Mouse (Mus musculus) ovary, postnatal 10 days (tissue): ENCODE results near the gene Jup.

ENCODE experiments used
- DNase-seq: peaks from one replicate; pipeline ENCODE4 v3.0.0; 2022; ENCODE audit warnings: low spot score

Gene Jup

GRCm38 (mm10) chr11:100397600-100398389 lies at the start of gene Jup:
Jup (minus strand) TSS chr11:100397763.
- DNase-seq: peak; percentile 95

DNA sequence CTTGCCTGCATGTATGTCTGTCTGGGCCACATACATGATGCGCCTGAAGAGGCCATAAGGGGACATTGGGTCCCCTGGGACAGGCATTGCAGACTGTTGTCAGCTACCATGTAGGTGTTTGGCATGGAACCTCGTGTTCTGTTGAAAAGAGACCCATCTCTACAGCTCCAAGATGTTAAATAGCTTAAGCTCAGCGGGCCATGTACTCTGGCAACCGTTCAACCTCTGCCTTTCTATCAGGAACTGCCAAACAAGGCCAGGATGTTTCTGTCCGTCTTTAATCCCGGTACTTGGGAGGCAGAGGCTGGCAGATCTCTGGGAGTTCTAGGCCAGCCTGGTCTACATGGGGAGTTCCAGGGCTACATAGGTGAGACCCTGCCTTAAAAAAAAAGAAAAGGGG lies 45.1 kb upstream of the Jup start:
- DNase-seq: no peak

DNA sequence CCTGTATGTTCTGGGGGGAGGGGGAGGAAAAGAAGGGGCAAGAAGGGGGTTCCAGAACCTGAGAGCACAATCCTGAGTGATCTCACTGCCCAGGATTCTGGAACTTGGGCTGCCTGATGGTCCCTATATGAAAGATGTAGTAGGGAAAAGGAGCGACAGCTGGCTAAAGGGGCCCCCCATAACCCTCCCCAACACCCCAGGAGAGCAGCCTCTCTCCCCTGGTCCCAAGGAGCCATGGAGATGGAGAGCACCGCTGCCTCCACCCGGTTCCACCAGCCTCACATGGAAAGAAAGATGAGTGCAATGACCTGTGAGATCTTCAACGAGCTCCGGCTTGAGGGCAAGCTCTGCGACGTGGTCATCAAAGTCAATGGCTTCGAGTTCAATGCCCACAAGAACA lies 44.2 kb upstream of the Jup start, which contains the start of the genes Nt5c3b and Klhl10:
Gene Nt5c3b (minus strand): TSS at position 12 of the 400 bp plus-strand sequence.
Gene Klhl10 (plus strand): TSS at position 121 of the 400 bp plus-strand sequence.
- DNase-seq: no peak

- DNase-seq: peak; percentile 70
Measured at GRCm38 (mm10) chr11:100440691-100441522, 43.3 kb upstream of the Jup start.

DNA sequence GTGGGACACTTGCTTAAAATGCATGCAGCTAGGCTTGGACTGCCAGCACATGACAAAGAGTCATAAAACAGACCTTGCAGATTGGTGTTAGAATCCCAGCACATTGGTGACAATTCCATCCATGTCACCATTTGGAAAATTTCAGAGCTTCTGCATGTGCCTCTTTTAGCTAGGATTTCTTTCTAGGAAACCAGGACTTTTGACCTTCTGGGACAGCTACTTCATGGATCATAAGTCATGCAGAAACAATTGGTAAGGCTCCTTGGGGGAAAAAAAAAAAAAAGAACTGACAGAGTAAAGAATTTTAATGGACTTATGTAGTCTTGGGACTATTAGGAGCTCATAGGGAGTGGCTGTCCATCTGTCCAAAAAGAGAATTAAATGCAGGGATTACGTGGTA lies 40.3 kb upstream of the Jup start:
- DNase-seq: no peak

GRCm38 (mm10) chr11:100435678-100436246 lies 38.2 kb upstream of the Jup start:
- DNase-seq: no peak

GRCm38 (mm10) chr11:100432002-100432401 lies 34.4 kb upstream of the Jup start:
- DNase-seq: no peak

- no peak for DNase-seq
Measured at GRCm38 (mm10) chr11:100430052-100430451, 32.5 kb upstream of the Jup start.

- DNase-seq: no peak
Measured at GRCm38 (mm10) chr11:100428612-100429199, 31.1 kb upstream of the Jup start.

- no peak for DNase-seq
Measured at GRCm38 (mm10) chr11:100426820-100427219, 29.3 kb upstream of the Jup start.

DNA sequence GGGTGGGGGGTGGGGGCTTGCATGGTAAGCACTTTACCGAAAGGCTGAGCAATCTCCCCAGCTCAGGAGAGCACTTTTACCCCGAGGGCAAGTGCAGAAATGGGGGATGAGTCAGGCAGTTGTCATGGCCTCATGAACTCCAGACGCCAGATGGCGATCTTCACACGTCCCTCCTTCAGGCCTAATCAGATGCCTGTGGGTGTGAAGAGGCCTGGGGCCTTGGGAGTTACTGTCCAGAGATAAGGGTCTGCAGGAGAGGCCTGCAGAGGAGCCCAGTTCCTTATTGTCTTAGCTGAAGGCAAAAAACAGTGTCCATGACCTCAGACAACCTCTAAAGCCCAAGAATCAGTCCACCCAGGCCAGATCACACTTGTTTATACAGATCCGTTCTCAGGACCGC lies 28.3 kb upstream of the Jup start:
- peak; percentile 52 for DNase-seq

- DNase-seq: no peak
Measured at GRCm38 (mm10) chr11:100423836-100424235, 26.3 kb upstream of the Jup start.

DNA sequence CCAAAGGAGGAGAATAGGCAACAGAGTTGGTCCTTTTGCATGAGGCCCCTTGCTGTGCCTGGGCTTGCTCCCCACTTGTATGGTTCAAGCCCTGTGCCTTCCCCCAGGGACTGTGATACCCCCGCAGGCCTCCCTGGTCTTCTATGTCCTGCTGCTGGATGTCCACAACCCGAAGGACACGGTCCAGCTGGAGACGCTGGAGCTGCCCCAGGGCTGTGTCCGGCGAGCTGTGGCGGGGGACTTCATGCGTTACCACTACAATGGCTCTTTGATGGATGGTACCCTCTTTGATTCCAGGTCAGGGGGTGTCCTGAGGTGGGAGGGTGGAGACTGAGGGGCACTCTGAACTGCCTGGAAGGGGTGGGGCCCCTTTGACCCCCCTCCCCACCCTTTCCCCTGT lies 24.0 kb upstream of the Jup start:
- no peak for DNase-seq

DNA sequence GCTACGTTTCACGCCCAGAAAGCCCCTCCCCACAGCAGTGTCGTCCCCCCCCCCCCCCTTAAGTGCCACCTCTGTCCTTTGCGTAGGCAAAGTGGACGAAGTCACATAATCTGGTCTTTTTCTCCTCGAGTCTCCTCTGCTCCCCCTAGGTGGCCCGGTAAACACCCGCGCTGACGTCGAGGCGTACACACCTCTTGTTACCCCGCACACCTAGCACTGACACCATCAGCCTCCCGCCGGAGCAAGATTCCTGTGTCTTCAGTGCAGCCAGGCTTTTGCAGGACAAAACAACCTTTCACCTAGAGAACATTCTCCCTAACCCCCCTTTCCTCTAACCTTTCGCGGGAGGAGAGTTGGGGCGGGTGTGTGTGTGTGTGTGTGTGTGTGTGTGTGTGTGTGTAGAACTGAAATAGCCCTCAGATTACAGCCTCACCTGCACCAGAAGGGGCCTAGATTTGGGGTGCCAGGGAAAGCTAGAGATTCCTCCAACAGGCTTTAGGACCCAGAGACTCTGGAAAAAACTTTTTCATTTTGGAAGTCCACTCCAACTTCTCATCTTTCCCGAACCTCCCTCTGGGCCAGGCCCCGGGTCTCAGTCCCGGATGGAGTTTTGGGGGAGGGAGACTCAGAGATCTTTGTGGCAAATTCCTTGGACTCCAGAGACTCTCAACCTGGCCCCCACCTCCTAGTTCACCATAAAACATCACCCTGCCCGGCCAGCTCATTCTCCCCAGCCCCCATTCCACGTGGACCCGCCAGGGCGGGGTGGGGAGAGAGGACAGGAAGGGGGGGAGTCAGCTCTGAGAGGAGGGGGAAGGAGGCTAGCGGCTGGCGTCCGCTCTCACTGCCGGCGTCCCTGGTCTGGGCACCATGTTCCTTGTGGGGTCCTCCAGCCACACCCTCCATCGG lies 17.6 kb upstream of the Jup start, which contains the start of gene Fkbp10:
Gene Fkbp10 (plus strand): TSS at position 784 of the 909 bp plus-strand sequence.
- DNase-seq: peak; percentile 69

GRCm38 (mm10) chr11:100414021-100414913 lies 16.7 kb upstream of the Jup start, which contains the start of gene P3h4:
P3h4 (minus strand) TSS chr11:100414836.
- DNase-seq: peak; percentile 81

DNA sequence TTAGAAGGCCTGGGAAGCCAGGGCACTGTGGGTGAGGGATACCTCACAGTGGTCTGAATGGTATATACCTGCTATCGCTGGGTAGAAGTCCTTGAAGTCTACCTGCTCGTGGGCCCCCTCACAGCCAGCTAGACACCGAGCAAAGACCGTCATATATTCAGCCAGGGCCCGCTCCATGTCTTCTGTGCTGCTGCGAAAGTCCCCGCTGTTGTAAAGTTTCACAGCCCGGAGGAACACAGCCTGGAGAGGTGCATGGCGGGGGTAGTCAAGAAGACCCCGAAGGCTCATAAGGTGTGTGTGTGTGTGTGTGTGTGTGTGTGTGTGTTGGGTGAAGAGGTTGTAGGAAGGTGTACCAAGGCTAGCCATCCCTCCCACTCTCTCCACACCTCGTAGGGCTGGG lies 16.0 kb upstream of the Jup start:
- DNase-seq: no peak

GRCm38 (mm10) chr11:100411736-100412135 lies 14.2 kb upstream of the Jup start:
- DNase-seq: no peak

- DNase-seq: no peak
Measured at GRCm38 (mm10) chr11:100409686-100410085, 12.1 kb upstream of the Jup start.

DNA sequence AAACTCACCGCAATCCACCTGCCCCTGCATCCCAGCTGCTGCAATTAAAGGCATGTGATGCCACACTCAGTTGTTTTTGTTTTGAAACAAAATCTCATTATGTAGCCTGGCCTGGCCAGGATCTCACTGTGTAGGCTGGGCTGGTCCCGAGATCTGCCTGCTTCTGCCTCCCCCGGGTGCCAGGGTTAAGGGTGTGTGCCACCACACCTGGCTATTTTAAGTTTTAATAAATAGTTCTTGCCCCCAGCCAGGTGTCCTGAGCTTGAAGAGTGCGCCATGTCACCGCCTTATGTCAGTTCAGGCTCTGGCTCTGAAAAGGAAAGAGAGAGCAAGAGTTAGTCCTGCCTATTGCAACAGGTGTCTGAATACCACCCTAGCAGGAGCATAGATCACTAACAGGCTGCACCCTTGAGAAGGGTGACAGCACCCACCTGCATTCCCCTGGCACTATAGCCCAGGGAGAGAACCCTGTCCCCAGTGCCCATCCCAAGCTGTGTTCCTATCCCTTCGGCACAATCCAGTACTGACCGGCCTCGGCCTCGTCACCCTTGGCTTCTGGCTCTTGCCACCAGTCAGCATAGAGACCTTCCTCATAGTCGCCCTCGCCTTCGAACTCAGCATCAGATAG lies 11.4 kb upstream of the Jup start:
- DNase-seq: no peak
